Mouse (Mus musculus) heart, embryonic 16.5 days (tissue): Measurements from ENCODE around the gene Kantr. TPM values are rescaled to one million over a fixed set of nuclear protein-coding genes. Genes with fewer than 3 reads are reported as not detected.
A peak's percentile ranks its signal among the peaks of the same experiment; 100 is the strongest.
"Not testable (repeated sequence)": the region's sequence is repeated elsewhere in the genome, so short reads cannot be mapped to it uniquely, and the experiment has no call there.

ENCODE experiments used
- ATAC-seq: fragments of 200-750 bp; cut with Nextera tagmentation; replicated peaks from 2 replicates; pipeline ENCODE4 v1.8.0; 2017; ENCODE audit warnings: moderate number of reproducible peaks; ENCODE audit not compliant: insufficient read depth, low FRiP score; ENCODE audit errors: extremely low read depth
- H3K27ac ChIP-seq: fragments of 300-500 bp; sonication (generic); 2 replicates; pipeline ENCODE4 v1.5.1; 2014; ENCODE audit warnings: mild to moderate bottlenecking, low read length, control low read depth, moderate library complexity
- H3K27me3 ChIP-seq: fragments of 300-500 bp; sonication (generic); 2 replicates; pipeline ENCODE4 v1.6.1; 2014; ENCODE audit warnings: low read length, mixed read lengths; ENCODE audit not compliant: control insufficient read depth, insufficient read depth
- H3K36me3 ChIP-seq: fragments of 300-500 bp; sonication (generic); 2 replicates; pipeline ENCODE4 v1.6.1; 2014; ENCODE audit not compliant: control insufficient read depth, insufficient read depth
- H3K4me1 ChIP-seq: fragments of 300-500 bp; sonication (generic); 2 replicates; pipeline ENCODE4 v1.6.1; 2014; ENCODE audit warnings: low read length, mixed read lengths; ENCODE audit not compliant: control insufficient read depth, insufficient read depth
- H3K4me2 ChIP-seq: fragments of 300-500 bp; sonication (generic); 2 replicates; pipeline ENCODE4 v1.6.1; 2014; ENCODE audit warnings: low read depth, mild to moderate bottlenecking, control low read depth, low read length
- H3K4me3 ChIP-seq: fragments of 300-500 bp; sonication (generic); 2 replicates; pipeline ENCODE4 v1.5.1; 2014; ENCODE audit warnings: mild to moderate bottlenecking, control low read depth, low read length
- H3K9ac ChIP-seq: fragments of 300-500 bp; sonication (generic); 2 replicates; pipeline ENCODE4 v1.6.1; 2014; ENCODE audit warnings: low read length, control low read depth
- H3K9me3 ChIP-seq: fragments of 300-500 bp; sonication (generic); replicated peaks from 2 replicates; pipeline ENCODE4 v1.6.1; 2016; ENCODE audit warnings: low read length; ENCODE audit not compliant: control insufficient read depth
- WGBS: fragments of 180-500 bp; shearing (Covaris S2); extraction: QIAGEN DNeasy Blood & Tissue Kit; methylation state at CpG from one replicate; pipeline ENCODE4 v1.1.7; 2014; 5-methylcytosine and 5-hydroxymethylcytosine counted together
- polyA plus RNA-seq: library from polyadenylated mRNA; unstranded; fragments of >200 nt; fragmentation: Nextera tagmentation; extraction: Ambion mirVana; gene quantifications from 2 replicates; pipeline ENCODE4 v1.2.1, GENCODE M21; 2015

The Kantr gene
- polyA plus RNA-seq, 1 experiment from 2014 or later, result 7.5 TPM

DNA sequence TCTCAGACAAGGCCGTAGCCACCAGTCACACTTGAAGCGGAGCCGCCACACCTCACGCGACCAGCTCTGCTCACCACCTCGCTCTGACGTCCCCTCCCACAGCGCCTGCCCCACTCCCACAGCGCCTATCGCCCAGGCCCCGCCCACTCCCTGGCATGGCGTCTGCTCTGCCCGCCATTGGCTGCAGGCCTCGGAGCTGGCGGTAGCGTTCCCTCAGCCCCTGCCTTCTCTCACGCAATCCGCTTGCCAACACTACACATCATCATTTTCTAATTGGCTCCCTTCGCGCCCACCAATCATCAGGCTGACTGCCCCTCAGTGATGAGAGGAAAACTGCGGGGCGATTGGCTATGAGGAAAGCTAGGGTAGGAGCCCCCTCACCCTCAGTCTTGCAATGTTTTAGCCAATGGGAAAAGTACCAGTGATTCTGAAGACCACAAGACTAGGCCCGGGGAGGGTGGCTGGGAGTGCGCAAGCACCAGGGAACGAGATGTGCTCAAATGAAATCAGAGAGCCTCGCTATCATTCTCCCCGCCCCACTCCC lies 15.1 kb upstream of the Kantr start, which contains the start of gene Tspyl2:
TSS of gene Tspyl2 (minus strand) at position 68 of the 544 bp plus-strand sequence.
- H3K27me3 ChIP-seq, result peaks cover 14% of the 10 kb centered on the region; the same call in 1 of the 2 replicates
- WGBS, result 11% methylated on average over 22 of the region's 27 CpGs

DNA sequence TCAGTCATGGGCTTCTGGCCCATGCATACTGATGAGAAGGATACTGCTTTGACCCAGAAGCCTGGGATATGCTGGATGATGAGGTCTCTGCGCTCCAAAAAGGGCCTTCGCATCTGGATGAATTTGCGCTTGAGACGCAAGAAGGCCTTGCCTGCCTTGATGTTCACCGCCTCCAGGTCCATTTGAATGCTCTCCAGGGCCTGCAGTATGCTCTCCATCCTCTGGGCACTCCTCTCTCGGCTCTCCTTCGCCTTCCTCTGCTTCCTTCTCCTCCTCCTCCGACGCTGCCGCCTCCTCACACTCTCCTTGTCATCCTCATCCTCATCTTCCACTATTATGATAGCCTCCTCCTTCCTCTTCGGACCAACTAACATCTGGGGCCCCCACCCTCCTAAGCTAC lies 14.2 kb upstream of the Kantr start:
- Histone ChIP-seq H3K4me1 (peaks cover 6% of the 10 kb centered on the region; the same call in 1 of the 2 replicates), H3K4me3 (peak overlapping the region; percentile 69), H3K4me2 (peak overlapping the region; percentile 65), H3K27me3 (peaks cover 14% of the 10 kb centered on the region; the same call in 1 of the 2 replicates), H3K9me3 (no peaks in the 10 kb centered on the region), H3K9ac (peak overlapping the region; percentile 86), H3K27ac (peak overlapping the region; percentile 83), H3K36me3 (peaks cover 5% of the 10 kb centered on the region; the same call in 1 of the 2 replicates)
- WGBS, result 27% methylated on average over 11 of the region's 11 CpGs
- ATAC-seq, result no peak

More for the DNA sequence above, 15.1 kb upstream of the Kantr start, which contains the start of gene Tspyl2:
- H3K36me3 ChIP-seq, result peaks cover 5% of the 10 kb centered on the region; the same call in 1 of the 2 replicates
- H3K9me3 ChIP-seq, result no peaks in the 10 kb centered on the region
- peak within 1 kb of the TSS; percentile 69 for H3K4me3 ChIP-seq
- peak within 1 kb of the TSS; percentile 86 for H3K9ac ChIP-seq
- peak within 1 kb of the TSS; percentile 65 for H3K4me2 ChIP-seq
- peak within 1 kb of the TSS; percentile 83 for H3K27ac ChIP-seq
- H3K4me1 ChIP-seq, result peaks cover 6% of the 10 kb centered on the region; the same call in 1 of the 2 replicates
- peak; percentile 94 for ATAC-seq

DNA sequence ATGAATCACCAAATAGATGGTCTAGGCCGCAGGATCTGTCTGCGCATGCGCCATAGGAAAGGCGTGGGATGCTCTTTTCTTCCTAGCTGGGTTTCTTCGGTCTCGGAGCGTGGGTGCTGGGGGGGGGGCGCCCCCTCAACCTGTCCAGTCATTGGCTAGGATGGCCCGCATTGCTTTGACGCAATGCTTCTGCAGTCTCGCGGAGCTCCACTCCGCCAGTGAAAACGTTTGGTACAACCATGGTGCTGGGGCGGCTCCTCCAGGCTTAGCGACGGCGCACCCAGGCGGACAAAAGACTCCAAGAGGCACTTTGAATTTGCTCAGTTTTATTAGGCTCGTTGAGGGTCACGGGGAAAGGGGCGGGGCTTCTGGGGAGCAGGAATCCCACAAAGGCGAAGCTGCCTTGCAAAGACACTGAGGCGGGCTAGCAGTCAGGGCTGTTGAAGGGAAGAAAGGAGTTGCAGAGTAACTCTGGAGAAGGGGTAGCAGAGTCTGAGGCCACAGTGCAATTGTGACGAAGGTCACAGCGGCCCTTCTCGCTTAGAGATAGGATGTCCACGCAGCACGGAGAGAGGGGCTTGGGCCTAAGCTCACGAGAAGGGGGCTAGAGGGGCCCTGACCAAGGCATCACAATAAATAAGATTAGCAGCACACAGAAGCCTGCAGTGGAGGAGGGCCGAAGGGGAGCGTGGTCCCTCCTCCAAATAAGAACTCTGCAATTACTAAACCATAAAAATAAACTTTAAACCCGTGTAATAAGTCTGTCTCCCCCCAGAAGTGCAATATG lies 9.4 kb upstream of the Kantr start:
- Histone ChIP-seq H3K4me3 (peak overlapping the region; percentile 40), H3K9ac (peak overlapping the region; percentile 63), H3K36me3 (peaks cover 5% of the 10 kb centered on the region; the same call in 1 of the 2 replicates), H3K27me3 (peaks cover 9% of the 10 kb centered on the region; the same call in 1 of the 2 replicates), H3K9me3 (no peaks in the 10 kb centered on the region), H3K4me2 (peak overlapping the region; percentile 53), H3K4me1 (peaks cover 6% of the 10 kb centered on the region; the same call in 1 of the 2 replicates), H3K27ac (peak overlapping the region; percentile 78)
- WGBS, result 12% methylated on average over 33 of the region's 33 CpGs
- peak; percentile 98 for ATAC-seq

DNA sequence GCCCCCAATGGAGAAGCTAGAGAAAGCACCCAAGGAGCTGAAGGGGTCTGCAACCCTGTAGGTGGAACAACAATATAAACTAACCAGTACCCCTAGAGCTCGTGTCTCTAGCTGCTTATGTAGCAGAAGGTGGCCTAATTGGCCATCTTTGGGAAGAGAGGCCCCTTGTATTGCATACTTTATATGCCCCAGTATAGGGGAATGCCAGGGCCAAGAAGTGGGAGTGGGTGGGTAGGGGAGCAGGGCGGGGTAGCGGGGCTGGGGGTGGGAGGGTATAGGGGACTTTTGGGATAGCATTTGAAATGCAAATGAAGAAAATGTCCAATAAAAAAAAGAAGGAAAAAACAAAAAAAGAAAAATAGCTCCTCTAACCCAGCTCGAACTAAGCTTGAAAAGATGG lies 8.8 kb upstream of the Kantr start:
- H3K9me3 ChIP-seq, ATAC-seq, H3K9ac ChIP-seq, H3K4me1 ChIP-seq, H3K36me3 ChIP-seq, H3K27me3 ChIP-seq: not testable (repeated sequence)
- Histone ChIP-seq H3K4me2 (peak overlapping the region; percentile 53), H3K27ac (peak overlapping the region; percentile 78; the same call in 1 of the 2 replicates), H3K4me3 (peak overlapping the region; percentile 40)
- WGBS, result 39% methylated on average over 4 of the region's 4 CpGs

DNA sequence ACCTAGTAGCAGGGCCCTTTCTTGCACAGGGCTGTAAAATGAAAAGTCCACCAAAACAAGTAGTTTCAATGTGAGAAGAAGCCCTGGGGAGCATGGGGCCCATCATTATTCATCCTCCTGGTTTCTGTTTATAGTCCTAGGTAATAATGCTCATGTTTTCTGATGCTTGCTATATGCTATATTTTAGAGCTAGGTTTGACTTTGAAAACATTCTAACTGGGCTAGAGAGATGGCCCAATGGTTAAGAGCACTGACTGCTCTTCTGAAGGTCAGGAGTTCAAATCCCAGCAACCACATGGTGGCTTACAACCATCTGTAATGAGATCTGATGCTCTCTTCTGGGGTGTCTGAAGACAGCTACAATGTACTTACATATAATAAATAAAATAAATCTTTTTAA lies 2.1 kb upstream of the Kantr start:
- not testable (repeated sequence) for H3K27me3 ChIP-seq

DNA sequence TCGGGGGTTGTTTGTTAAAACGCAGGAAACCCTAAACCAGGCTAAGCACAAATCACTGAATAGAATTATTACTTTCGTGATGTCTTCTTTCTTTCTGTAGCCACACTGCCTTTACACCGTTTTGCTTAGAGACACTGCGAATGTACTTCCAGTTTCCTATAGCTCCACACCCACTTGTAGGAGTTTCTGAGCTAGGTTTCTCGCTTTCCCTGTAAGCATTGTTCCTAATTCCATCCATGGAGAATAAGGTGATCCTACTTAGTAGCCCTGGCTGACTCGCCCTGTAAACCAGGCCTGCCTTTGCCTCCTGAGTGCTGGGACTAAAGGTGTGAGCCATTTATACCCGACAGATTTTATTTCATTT lies 376 bp upstream of the Kantr start:
- 0 out of 2 replicates have a peak, but pooled peaks cover 2% of the 10 kb centered on the region for H3K4me1 ChIP-seq
- peaks cover 6% of the 10 kb centered on the region; the same call in 1 of the 2 replicates for H3K27me3 ChIP-seq
- 15% methylated on average over 8 of the region's 8 CpGs for WGBS
- peak overlapping the region; percentile 60 for H3K4me3 ChIP-seq
- peak overlapping the region; percentile 63 for H3K9ac ChIP-seq
- H3K36me3 ChIP-seq, result no peaks in the 10 kb centered on the region
- no peaks in the 10 kb centered on the region for H3K9me3 ChIP-seq
- ATAC-seq, result 0 out of 2 replicates have a peak, but pooled peaks have one; percentile 11
- H3K4me2 ChIP-seq, result peak overlapping the region; percentile 72
- H3K27ac ChIP-seq, result 0 out of 2 replicates have a peak overlapping the region, but pooled peaks have one; percentile 50

More for the DNA sequence above, 2.1 kb upstream of the Kantr start:
- not testable (repeated sequence) for H3K27ac ChIP-seq, H3K9me3 ChIP-seq, H3K4me2 ChIP-seq, H3K36me3 ChIP-seq, ATAC-seq, H3K9ac ChIP-seq, H3K4me3 ChIP-seq, H3K4me1 ChIP-seq

DNA sequence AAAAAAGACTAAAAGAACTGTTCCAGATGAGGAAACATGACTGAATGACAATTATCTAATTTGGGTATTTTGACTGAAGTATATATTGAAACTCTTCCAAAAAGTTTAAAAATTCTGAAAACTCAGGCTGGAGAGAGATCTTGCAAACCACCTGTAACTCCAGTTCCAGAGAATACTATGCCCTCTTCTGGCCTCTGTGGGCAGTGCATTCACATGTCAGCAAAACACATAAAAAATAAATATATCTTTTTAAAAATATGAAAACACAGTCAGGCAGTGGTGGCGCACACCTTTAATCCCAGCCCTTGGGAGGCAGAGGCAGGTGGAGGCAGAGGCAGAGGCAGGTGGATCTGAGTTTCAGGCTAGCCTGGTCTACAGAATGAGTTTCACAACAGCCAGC lies 3.7 kb downstream of the Kantr start:
- H3K36me3 ChIP-seq, result no peaks in the 10 kb centered on the region
- peaks cover 4% of the 10 kb centered on the region; the same call in 1 of the 2 replicates for H3K27me3 ChIP-seq
- no peak for ATAC-seq
- 0 out of 2 replicates have a peak, but pooled peaks cover 2% of the 10 kb centered on the region for H3K4me1 ChIP-seq
- H3K27ac ChIP-seq, result no peak overlapping the region
- no peak overlapping the region for H3K4me2 ChIP-seq
- no peaks in the 10 kb centered on the region for H3K9me3 ChIP-seq
- H3K4me3 ChIP-seq, result no peak overlapping the region
- WGBS, result 100% methylated on average over 1 of the region's 1 CpGs
- no peak overlapping the region for H3K9ac ChIP-seq

DNA sequence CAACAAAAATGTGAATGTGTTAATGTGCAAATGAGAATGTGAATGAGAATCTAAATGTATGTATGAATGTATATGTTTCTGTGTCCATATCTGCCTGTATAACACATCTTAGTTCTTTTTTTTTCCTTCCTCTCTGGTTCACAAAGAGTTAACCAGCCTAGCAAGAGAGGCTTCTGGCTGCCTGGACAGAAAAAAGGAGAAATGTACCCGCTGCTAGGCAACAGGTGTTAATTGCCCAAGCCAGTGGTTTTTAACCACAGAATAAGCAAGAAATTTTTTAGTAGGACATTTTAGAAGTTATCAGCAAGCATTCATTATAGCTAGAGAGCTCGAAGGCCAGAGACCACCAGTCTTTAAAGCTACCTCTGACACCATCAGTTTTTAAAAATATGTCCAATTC lies 4.5 kb downstream of the Kantr start:
- H3K4me3 ChIP-seq, result no peak overlapping the region
- WGBS, result 34% methylated on average over 2 of the region's 2 CpGs
- no peak overlapping the region for H3K4me2 ChIP-seq
- 0 out of 2 replicates have a peak, but pooled peaks cover 2% of the 10 kb centered on the region for H3K4me1 ChIP-seq
- H3K27me3 ChIP-seq, result peaks cover 4% of the 10 kb centered on the region; the same call in 1 of the 2 replicates
- no peaks in the 10 kb centered on the region for H3K9me3 ChIP-seq
- H3K36me3 ChIP-seq, result no peaks in the 10 kb centered on the region
- H3K27ac ChIP-seq, result no peak overlapping the region
- no peak overlapping the region for H3K9ac ChIP-seq
- ATAC-seq, result no peak

DNA sequence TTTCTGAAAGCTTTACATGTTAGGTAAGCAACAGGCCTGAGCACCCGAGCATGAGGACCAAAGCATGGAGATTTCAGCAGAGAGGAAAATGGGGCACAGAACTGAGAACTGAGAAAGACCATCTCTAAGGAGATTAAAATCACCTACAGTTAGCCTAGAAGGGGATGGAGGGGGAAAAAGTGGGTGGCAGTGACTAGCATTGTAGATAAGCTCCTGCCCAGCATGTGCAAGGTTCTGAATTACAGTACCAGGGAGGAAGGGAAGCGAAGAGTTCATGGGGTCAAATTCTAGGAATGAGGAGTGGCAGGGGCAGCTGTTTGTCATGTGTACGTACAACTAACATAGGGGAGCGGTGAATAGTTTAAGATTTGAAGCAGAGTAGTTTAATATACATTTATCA lies 6.8 kb downstream of the Kantr start:
- no peak overlapping the region for H3K9ac ChIP-seq
- no peak overlapping the region for H3K27ac ChIP-seq
- H3K4me2 ChIP-seq, result no peak overlapping the region
- H3K9me3 ChIP-seq, result no peaks in the 10 kb centered on the region
- H3K4me1 ChIP-seq, result no peaks in the 10 kb centered on the region
- no peaks in the 10 kb centered on the region for H3K27me3 ChIP-seq
- WGBS, result 68% methylated on average over 4 of the region's 4 CpGs
- no peak overlapping the region for H3K4me3 ChIP-seq
- ATAC-seq, result no peak
- H3K36me3 ChIP-seq, result no peaks in the 10 kb centered on the region
